Comparison of ENCODE assay signal across 8 mouse cellular contexts in genomic region chr10:34297980-34298753, GRCm38 (mm10). TPM values are rescaled to one million over a fixed set of nuclear protein-coding genes. Genes with fewer than 3 reads are reported as not detected.
DNase-seq lines count a peak whose midpoint lies in the region; ATAC-seq and TF ChIP-seq lines count a peak whose summit lies in the region.

No protein-coding gene starts in this region.

- H3K4me3 ChIP-seq in thymus, adult 2 months (ENCODE audit: control insufficient read depth, insufficient read depth, low read length): peak overlapping the region; percentile 65
- H3K4me3 ChIP-seq in heart, embryonic 15.5 days: peak overlapping the region; percentile 86
- H3K4me3 ChIP-seq in liver, embryonic 13.5 days (replicated peaks): peak overlapping the region; percentile 67
- H3K4me3 ChIP-seq in stomach, postnatal 0 days (ENCODE audit: low read depth, low read length): peak overlapping the region; percentile 66

- no peaks in the 10 kb centered on the region; the same call in 1 of the 2 replicates for H3K36me3 ChIP-seq in thymus, adult 2 months (ENCODE audit: control insufficient read depth, insufficient read depth, low read length)
- no peaks in the 10 kb centered on the region for H3K36me3 ChIP-seq in heart, embryonic 15.5 days
- no peaks in the 10 kb centered on the region for H3K36me3 ChIP-seq in liver, embryonic 13.5 days
- no peaks in the 10 kb centered on the region for H3K36me3 ChIP-seq in stomach, postnatal 0 days (ENCODE audit: control insufficient read depth, insufficient read depth, low read length)

- H3K27me3 ChIP-seq in thymus, adult 2 months (ENCODE audit: control insufficient read depth, insufficient read depth, low read length): no peaks in the 10 kb centered on the region
- no peaks in the 10 kb centered on the region for H3K27me3 ChIP-seq in heart, embryonic 15.5 days
- H3K27me3 ChIP-seq in liver, embryonic 13.5 days: peaks cover 12% of the 10 kb centered on the region; the same call in 1 of the 2 replicates
- no peaks in the 10 kb centered on the region for H3K27me3 ChIP-seq in stomach, postnatal 0 days (ENCODE audit: control insufficient read depth, insufficient read depth, low read length)

- peak overlapping the region; percentile 88 for H3K27ac ChIP-seq in thymus, adult 2 months (ENCODE audit: control insufficient read depth, insufficient read depth, low read length)
- peak overlapping the region; percentile 81 for H3K27ac ChIP-seq in heart, embryonic 15.5 days
- no peak overlapping the region for H3K27ac ChIP-seq in liver, embryonic 13.5 days
- H3K27ac ChIP-seq in stomach, postnatal 0 days (replicated peaks): peak overlapping the region; percentile 77

- DNase-seq in cerebellum, adult 11 months: peak; percentile 40
- no peak for DNase-seq in cerebellum, postnatal 4 days (ENCODE audit: low spot score in 2 of 2)
- DNase-seq in thymus, adult 2 months: peak; percentile 13
- no peak for DNase-seq in thymus, postnatal 25 days
- no peak for DNase-seq in liver, embryonic 13.5 days
- peak; percentile 17 for DNase-seq in stomach, postnatal 0 days (ENCODE audit: low spot score)
- no peak for DNase-seq in urinary bladder, postnatal 14 days (ENCODE audit: low spot score)

- no peak for TF ChIP-seq EP300 in stomach, postnatal 0 days (optimal IDR thresholded peaks at IDR 0.05)

- H3K9me3 ChIP-seq in heart, embryonic 15.5 days (replicated peaks): no peaks in the 10 kb centered on the region
- no peaks in the 10 kb centered on the region for H3K9me3 ChIP-seq in liver, embryonic 13.5 days (replicated peaks)
- no peaks in the 10 kb centered on the region for H3K9me3 ChIP-seq in stomach, postnatal 0 days (ENCODE audit: control insufficient read depth, low read length)

- whole genome bisulfite sequencing in thymus, adult 2 months: 55% methylated on average over 25 of the region's 25 CpGs
- 44% methylated on average over 25 of the region's 25 CpGs for WGBS in heart, embryonic 15.5 days
- WGBS in liver, embryonic 13.5 days (ENCODE audit: insufficient replicate concordance): 44% methylated on average over 25 of the region's 25 CpGs
- 44% methylated on average over 25 of the region's 25 CpGs for WGBS in stomach, postnatal 0 days

- no peak for TF ChIP-seq POLR2A in thymus, adult 2 months (IDR thresholded peaks at IDR 0.05; ENCODE audit: control insufficient read depth, extremely low read depth, insufficient read depth, low read length, poor library complexity)

- TF ChIP-seq CTCF in thymus, adult 2 months (IDR thresholded peaks at IDR 0.05; ENCODE audit: borderline replicate concordance, control insufficient read depth, extremely low read depth, insufficient read depth, low read length, poor library complexity): no peak
- TF ChIP-seq CTCF in stomach, postnatal 0 days (IDR thresholded peaks at IDR 0.05; ENCODE audit: low read depth): no peak

- H3K9ac ChIP-seq in heart, embryonic 15.5 days: peak overlapping the region; percentile 72
- H3K9ac ChIP-seq in liver, embryonic 13.5 days: peak overlapping the region; percentile 55
- H3K9ac ChIP-seq in stomach, postnatal 0 days (ENCODE audit: low read length): peak overlapping the region; percentile 67

- peak overlapping the region; percentile 93 for H3K4me2 ChIP-seq in heart, embryonic 15.5 days
- H3K4me2 ChIP-seq in liver, embryonic 13.5 days: peak overlapping the region; percentile 92
- peak overlapping the region; percentile 95 for H3K4me2 ChIP-seq in stomach, postnatal 0 days (replicated peaks; ENCODE audit: low read depth)

- ATAC-seq in heart, embryonic 15.5 days (replicated peaks; ENCODE audit: insufficient number of reproducible peaks, insufficient read depth, low FRiP score, low read depth): no peak
- ATAC-seq in liver, embryonic 13.5 days (ENCODE audit: low read depth): no peak
- peak; percentile 28; the same call in 1 of the 2 replicates for ATAC-seq in stomach, postnatal 0 days (ENCODE audit: low FRiP score, low TSS enrichment)

- peaks cover 28% of the 10 kb centered on the region for H3K4me1 ChIP-seq in thymus, adult 2 months (replicated peaks; ENCODE audit: control insufficient read depth, insufficient read depth, low read length)
- H3K4me1 ChIP-seq in heart, embryonic 15.5 days (replicated peaks): peaks cover 42% of the 10 kb centered on the region
- peaks cover 13% of the 10 kb centered on the region for H3K4me1 ChIP-seq in liver, embryonic 13.5 days (replicated peaks)
- H3K4me1 ChIP-seq in stomach, postnatal 0 days (replicated peaks; ENCODE audit: control insufficient read depth, insufficient read depth): no peaks in the 10 kb centered on the region

RNA-seq across cellular contexts. Expression of gene Tspyl4, which starts 0.9 kb away (rescaled TPM):
- 24.4 and 29.5 TPM in 2 replicates for polyA plus RNA-seq in thymus, adult 2 months (2012; rRNA removed)
- polyA plus RNA-seq in heart, embryonic 15.5 days (2015; fragmentation: Nextera tagmentation; extraction: Ambion mirVana): 18.5 and 20.1 TPM in 2 replicates
- polyA plus RNA-seq in liver, embryonic 13.5 days (2015; fragmentation: Nextera tagmentation; extraction: Ambion mirVana): 0.82 and 0.99 TPM in 2 replicates
- polyA plus RNA-seq in stomach, postnatal 0 days (2015; fragmentation: Nextera tagmentation; extraction: Ambion mirVana): 11.9 and 12.8 TPM in 2 replicates

RNA-seq across cellular contexts. Expression of gene Tspyl1, which starts 16.2 kb away (rescaled TPM):
- polyA plus RNA-seq in thymus, adult 2 months (2012; rRNA removed): 42.0 and 42.2 TPM in 2 replicates
- polyA plus RNA-seq in heart, embryonic 15.5 days (2015; fragmentation: Nextera tagmentation; extraction: Ambion mirVana): 69.4 and 72.5 TPM in 2 replicates
- polyA plus RNA-seq in liver, embryonic 13.5 days (2015; fragmentation: Nextera tagmentation; extraction: Ambion mirVana): 29.0 and 34.6 TPM in 2 replicates
- 46.7 and 49.1 TPM in 2 replicates for polyA plus RNA-seq in stomach, postnatal 0 days (2015; fragmentation: Nextera tagmentation; extraction: Ambion mirVana)

Comparison
In these comparisons a context has a peak if more than half of its experiments do, and no peak if none do; other contexts are left out.
1. DNase-seq: peak in cerebellum, adult 11 months (single experiment), thymus, adult 2 months (single experiment) and stomach, postnatal 0 days (single experiment); none in cerebellum, postnatal 4 days (0 of 2), thymus, postnatal 25 days (single experiment), liver, embryonic 13.5 days (single experiment) and urinary bladder, postnatal 14 days (single experiment).
2. Peak in every context shown above with its lines, with median percentiles within 50 percentile points of each other: H3K4me3 ChIP-seq, H3K4me2 ChIP-seq and H3K9ac ChIP-seq.